ENCODE assay signal across 20 mouse cellular contexts in the genomic region with DNA sequence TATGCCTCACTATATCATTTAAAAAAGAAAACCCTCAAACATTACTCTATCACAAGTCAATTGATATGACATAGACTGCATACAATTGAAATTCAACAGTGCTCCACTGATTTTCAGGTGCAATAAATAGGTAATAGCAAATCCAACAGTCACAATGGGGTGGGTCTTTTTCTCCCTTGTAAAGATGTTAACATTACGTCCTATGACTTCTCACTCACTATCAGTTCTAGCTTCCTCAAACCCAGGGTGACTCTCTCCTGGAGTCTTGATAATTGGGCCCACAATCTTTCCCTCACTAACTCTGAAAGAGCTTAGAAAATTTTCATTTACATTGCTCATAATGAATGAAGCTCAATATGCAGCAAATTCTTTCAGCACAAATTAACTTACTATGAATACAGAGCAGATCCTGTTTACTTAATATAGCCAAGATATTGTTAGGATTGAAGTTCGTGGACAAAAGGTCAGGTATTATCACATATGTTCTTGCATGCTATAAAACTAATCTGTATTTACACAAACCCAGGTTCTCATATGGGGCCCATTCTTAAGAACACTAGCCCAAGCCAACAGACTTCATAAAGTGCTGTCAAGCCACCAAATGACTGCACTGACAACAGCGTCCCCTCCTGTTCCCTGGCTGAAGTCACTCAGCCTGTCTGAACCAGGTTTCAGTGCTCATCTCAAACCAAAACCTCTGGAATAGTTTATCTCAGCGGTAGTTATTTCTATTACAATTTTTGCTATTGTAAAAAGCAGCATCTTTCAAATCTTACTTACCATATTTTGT.
A peak's percentile ranks its signal among the peaks of the same experiment; 100 is the strongest.
DNase-seq lines count a peak whose midpoint lies in the region; ATAC-seq and TF ChIP-seq lines count a peak whose summit lies in the region.
"Had no signal": no experiment of that assay in that cellular context is flagged by ENCODE, and none has a peak within 500 bp of the region (broad histone marks: within the 10 kb centered on the region; RNA-seq: fewer than 3 reads in every experiment).

No protein-coding gene starts in this region.

- WGBS in midbrain, postnatal 0 days: 91% methylated on average over 4 of the region's 4 CpGs
- WGBS in midbrain, embryonic 11.5 days: 91% methylated on average over 4 of the region's 4 CpGs
- 25% methylated on average over 4 of the region's 4 CpGs for WGBS in small intestine, adult 2 months

- no peak overlapping the region for H3K4me3 ChIP-seq in midbrain, postnatal 0 days (ENCODE audit: low read depth, low read length)
- no peak overlapping the region for H3K4me3 ChIP-seq in midbrain, embryonic 11.5 days (ENCODE audit: low read depth, low read length)
- no peak overlapping the region for H3K4me3 ChIP-seq in small intestine, adult 2 months (ENCODE audit: low read depth, low read length)
- H3K4me3 ChIP-seq: embryonic facial prominence, embryonic 12.5 days; forebrain, embryonic 15.5 days; heart, embryonic 10.5 days; hindbrain, embryonic 13.5 days had no signal

- H3K4me2 ChIP-seq in midbrain, postnatal 0 days (ENCODE audit: low read depth, low read length, poor library complexity, severe bottlenecking): no peak overlapping the region
- no peak overlapping the region for H3K4me2 ChIP-seq in midbrain, embryonic 11.5 days
- H3K4me2 ChIP-seq: embryonic facial prominence, embryonic 12.5 days; forebrain, embryonic 15.5 days had no signal

- no peak for TF ChIP-seq POLR2A in small intestine, adult 2 months (IDR thresholded peaks at IDR 0.05; ENCODE audit: low read depth, low read length)

- H3K9me3 ChIP-seq in midbrain, postnatal 0 days (ENCODE audit: low read length): no peaks in the 10 kb centered on the region
- H3K9me3 ChIP-seq in midbrain, embryonic 11.5 days (ENCODE audit: control insufficient read depth, low read length): no peaks in the 10 kb centered on the region
- H3K9me3 ChIP-seq: embryonic facial prominence, embryonic 12.5 days; forebrain, embryonic 15.5 days; heart, embryonic 10.5 days; hindbrain, embryonic 13.5 days had no signal

- ATAC-seq in midbrain, postnatal 0 days (ENCODE audit: low FRiP score): no peak
- ATAC-seq in midbrain, embryonic 11.5 days (ENCODE audit: low FRiP score): no peak
- ATAC-seq: CD4-positive, CD25-positive, alpha-beta regulatory T cell, adult 4 months; Patski had no signal

- no peak overlapping the region for H3K27ac ChIP-seq in midbrain, postnatal 0 days (ENCODE audit: low read depth, low read length)
- no peak overlapping the region for H3K27ac ChIP-seq in midbrain, embryonic 11.5 days (ENCODE audit: low read depth, low read length)
- peak overlapping the region; percentile 81 for H3K27ac ChIP-seq in small intestine, adult 2 months (ENCODE audit: insufficient read depth, low read depth, low read length)
- H3K27ac ChIP-seq: embryonic facial prominence, embryonic 12.5 days; forebrain, embryonic 15.5 days; heart, embryonic 10.5 days had no signal

- H3K9ac ChIP-seq in midbrain, postnatal 0 days (replicated peaks; ENCODE audit: low read length, poor library complexity, severe bottlenecking): no peak overlapping the region
- no peak overlapping the region for H3K9ac ChIP-seq in midbrain, embryonic 11.5 days (ENCODE audit: low read length)
- H3K9ac ChIP-seq: embryonic facial prominence, embryonic 12.5 days had no signal

- intact Hi-C loops in heart, postnatal 25 days (cut with DNase I): no loop called here

- no peaks in the 10 kb centered on the region for H3K4me1 ChIP-seq in midbrain, postnatal 0 days (ENCODE audit: insufficient read depth, low read length)
- peaks cover 7% of the 10 kb centered on the region for H3K4me1 ChIP-seq in midbrain, embryonic 11.5 days (ENCODE audit: control insufficient read depth, insufficient read depth, low read length)
- peaks cover 16% of the 10 kb centered on the region; the same call in 1 of the 2 replicates for H3K4me1 ChIP-seq in small intestine, adult 2 months (ENCODE audit: control insufficient read depth, insufficient read depth, insufficient read length, low read length)

- peak; percentile 16; the same call in 1 of the 2 replicates for TF ChIP-seq CTCF in midbrain, postnatal 0 days (IDR thresholded peaks at IDR 0.05)
- TF ChIP-seq CTCF in small intestine, adult 2 months (IDR thresholded peaks at IDR 0.05; ENCODE audit: extremely low read depth, insufficient read length, insufficient replicate concordance, low read depth, low read length): peak; percentile 58; the same call in 1 of the 2 replicates

- no peaks in the 10 kb centered on the region for H3K36me3 ChIP-seq in midbrain, postnatal 0 days (ENCODE audit: insufficient read depth, low read length)
- H3K36me3 ChIP-seq in midbrain, embryonic 11.5 days (ENCODE audit: control insufficient read depth, insufficient read depth, low read length): no peaks in the 10 kb centered on the region
- no peaks in the 10 kb centered on the region for H3K36me3 ChIP-seq in small intestine, adult 2 months (ENCODE audit: control insufficient read depth, insufficient read depth, low read length)
- H3K36me3 ChIP-seq: embryonic facial prominence, embryonic 12.5 days; forebrain, embryonic 15.5 days; hindbrain, embryonic 13.5 days had no signal

- H3K27me3 ChIP-seq in midbrain, postnatal 0 days (ENCODE audit: insufficient read depth, low read length): no peaks in the 10 kb centered on the region
- no peaks in the 10 kb centered on the region for H3K27me3 ChIP-seq in midbrain, embryonic 11.5 days (ENCODE audit: control insufficient read depth, insufficient read depth, low read length)
- no peaks in the 10 kb centered on the region for H3K27me3 ChIP-seq in small intestine, adult 2 months (ENCODE audit: control insufficient read depth, insufficient read depth, low read length)
- H3K27me3 ChIP-seq: embryonic facial prominence, embryonic 12.5 days; forebrain, embryonic 15.5 days; hindbrain, embryonic 13.5 days; Patski had no signal

- DNase-seq in heart, adult 11 months: peak; percentile 36
- no peak for DNase-seq in heart, postnatal 25 days (ENCODE audit: low spot score)
- no peak for DNase-seq in midbrain, postnatal 0 days (ENCODE audit: low spot score)
- no peak for DNase-seq in midbrain, embryonic 11.5 days (ENCODE audit: low spot score, missing footprints)
- no peak for DNase-seq in layer of hippocampus, adult 9-11 months
- no peak for DNase-seq in T-cell, adult 2 months (ENCODE audit: low spot score)
- DNase-seq: adrenal gland, adult 2 months; adrenal gland, postnatal 25 days; B cell, adult 2 months; cerebellum, adult 8-10 months; gastrocnemius, postnatal 36 days; heart, adult 18-20 months; heart, postnatal 10 days had no signal
